Mouse (Mus musculus): ENCODE measurements at regions not wholly inside any gene's neighbourhood (a gene's known extent, or its start where the extent isn't known, plus 50 kb on each side); places are given as distances from the start of the nearest gene placed in this dataset.

- no peak for TF ChIP-seq POLR2A (IDR thresholded peaks at IDR 0.05; ENCODE audit: borderline replicate concordance, low read depth, low read length)
- no peak for TF ChIP-seq CTCF (IDR thresholded peaks at IDR 0.05; ENCODE audit: low read depth, low read length)
Observed at GRCm38 (mm10) chr14:67550462-67551185, 1541.6 kb upstream of the Gulo start.

All from bone marrow macrophage, adult 2 months (primary cell).